Mouse (Mus musculus): ENCODE results near the gene Gm49510. TPM values are rescaled to one million over a fixed set of nuclear protein-coding genes. Genes with fewer than 3 reads are reported as not detected.
A peak's percentile ranks its signal among the peaks of the same experiment; 100 is the strongest.

The Gm49510 gene
- polyA plus RNA-seq, 1 experiment from 2014 or later = 0.21 TPM

GRCm38 (mm10) chr15:78946232-78946631 is 46.8 kb downstream of the Gm49510 start:
- H3K4me3 ChIP-seq (ENCODE audit: low read length) = no peak overlapping the region
- peaks cover 14% of the 10 kb centered on the region for H3K4me1 ChIP-seq (ENCODE audit: control insufficient read depth, insufficient read depth, low read length)
- no peak for ATAC-seq
- 75% methylated on average over 7 of the region's 7 CpGs for WGBS
- H3K27me3 ChIP-seq (replicated peaks; ENCODE audit: control insufficient read depth, insufficient read depth, low read length) = peaks cover 3% of the 10 kb centered on the region
- no peaks in the 10 kb centered on the region for H3K9me3 ChIP-seq (ENCODE audit: control insufficient read depth, low read length)
- H3K27ac ChIP-seq (ENCODE audit: low read length) = no peak overlapping the region
- H3K9ac ChIP-seq (ENCODE audit: low read depth, low read length) = no peak overlapping the region
- no peak overlapping the region for H3K4me2 ChIP-seq (ENCODE audit: low read depth, low read length)
- H3K36me3 ChIP-seq (ENCODE audit: control insufficient read depth, insufficient read depth, low read length) = no peaks in the 10 kb centered on the region

- H3K27ac ChIP-seq (ENCODE audit: low read length) = no peak within 1 kb of the TSS
Measured at GRCm38 (mm10) chr15:78947657-78948056, 48.2 kb downstream of the Gm49510 start, which contains the start of gene Triobp. Triobp (plus strand) TSS chr15:78947724.

GRCm38 (mm10) chr15:78948152-78948725 is 48.8 kb downstream of the Gm49510 start:
- Histone ChIP-seq H3K4me3 (ENCODE audit: low read length) (peak overlapping the region; percentile 52), H3K4me1 (ENCODE audit: control insufficient read depth, insufficient read depth, low read length) (peaks cover 9% of the 10 kb centered on the region), H3K9ac (ENCODE audit: low read depth, low read length) (peak overlapping the region; percentile 63), H3K9me3 (ENCODE audit: control insufficient read depth, low read length) (no peaks in the 10 kb centered on the region), H3K27me3 (replicated peaks; ENCODE audit: control insufficient read depth, insufficient read depth, low read length) (peaks cover 3% of the 10 kb centered on the region), H3K4me2 (ENCODE audit: low read depth, low read length) (peak overlapping the region; percentile 84), H3K27ac (ENCODE audit: low read length) (no peak overlapping the region), H3K36me3 (ENCODE audit: control insufficient read depth, insufficient read depth, low read length) (no peaks in the 10 kb centered on the region)
- ATAC-seq = 0 out of 2 replicates have a peak, but pooled peaks have one; percentile 24
- WGBS = 5% methylated on average over 11 of the region's 11 CpGs

More at GRCm38 (mm10) chr15:78947657-78948056, 48.2 kb downstream of the Gm49510 start, which contains the start of gene Triobp:
- Histone ChIP-seq H3K9ac (ENCODE audit: low read depth, low read length) (peak within 1 kb of the TSS; percentile 63), H3K36me3 (ENCODE audit: control insufficient read depth, insufficient read depth, low read length) (no peaks in the 10 kb centered on the region), H3K4me2 (ENCODE audit: low read depth, low read length) (peak within 1 kb of the TSS; percentile 84), H3K4me3 (ENCODE audit: low read length) (peak within 1 kb of the TSS; percentile 52), H3K4me1 (ENCODE audit: control insufficient read depth, insufficient read depth, low read length) (peaks cover 14% of the 10 kb centered on the region), H3K27me3 (replicated peaks; ENCODE audit: control insufficient read depth, insufficient read depth, low read length) (peaks cover 3% of the 10 kb centered on the region), H3K9me3 (ENCODE audit: control insufficient read depth, low read length) (no peaks in the 10 kb centered on the region)
- under 1% methylated on average over 24 of the region's 24 CpGs for WGBS
- peak; percentile 98 for ATAC-seq

GRCm38 (mm10) chr15:78948883-78949282 is 49.4 kb downstream of the Gm49510 start:
- WGBS = 100% methylated on average over 3 of the region's 3 CpGs
- Histone ChIP-seq H3K27me3 (replicated peaks; ENCODE audit: control insufficient read depth, insufficient read depth, low read length) (peaks cover 3% of the 10 kb centered on the region), H3K36me3 (ENCODE audit: control insufficient read depth, insufficient read depth, low read length) (no peaks in the 10 kb centered on the region), H3K4me3 (ENCODE audit: low read length) (no peak overlapping the region), H3K4me1 (ENCODE audit: control insufficient read depth, insufficient read depth, low read length) (peaks cover 9% of the 10 kb centered on the region), H3K27ac (ENCODE audit: low read length) (no peak overlapping the region), H3K9me3 (ENCODE audit: control insufficient read depth, low read length) (no peaks in the 10 kb centered on the region), H3K4me2 (ENCODE audit: low read depth, low read length) (no peak overlapping the region), H3K9ac (ENCODE audit: low read depth, low read length) (no peak overlapping the region)
- ATAC-seq = no peak

GRCm38 (mm10) chr15:78955663-78956062 is 56.2 kb downstream of the Gm49510 start:
- Histone ChIP-seq H3K4me1 (ENCODE audit: control insufficient read depth, insufficient read depth, low read length) (peaks cover 7% of the 10 kb centered on the region; the same call in 1 of the 2 replicates), H3K4me3 (ENCODE audit: low read length) (no peak overlapping the region), H3K9ac (ENCODE audit: low read depth, low read length) (no peak overlapping the region), H3K27me3 (replicated peaks; ENCODE audit: control insufficient read depth, insufficient read depth, low read length) (no peaks in the 10 kb centered on the region), H3K36me3 (ENCODE audit: control insufficient read depth, insufficient read depth, low read length) (no peaks in the 10 kb centered on the region), H3K4me2 (ENCODE audit: low read depth, low read length) (no peak overlapping the region), H3K27ac (ENCODE audit: low read length) (no peak overlapping the region), H3K9me3 (ENCODE audit: control insufficient read depth, low read length) (no peaks in the 10 kb centered on the region)
- WGBS = 68% methylated on average over 3 of the region's 3 CpGs
- ATAC-seq = no peak

- Histone ChIP-seq H3K4me2 (ENCODE audit: low read depth, low read length) (no peak overlapping the region), H3K27ac (ENCODE audit: low read length) (no peak overlapping the region), H3K36me3 (ENCODE audit: control insufficient read depth, insufficient read depth, low read length) (no peaks in the 10 kb centered on the region), H3K4me1 (ENCODE audit: control insufficient read depth, insufficient read depth, low read length) (peaks cover 7% of the 10 kb centered on the region; the same call in 1 of the 2 replicates), H3K9ac (ENCODE audit: low read depth, low read length) (no peak overlapping the region), H3K9me3 (ENCODE audit: control insufficient read depth, low read length) (no peaks in the 10 kb centered on the region), H3K27me3 (replicated peaks; ENCODE audit: control insufficient read depth, insufficient read depth, low read length) (no peaks in the 10 kb centered on the region), H3K4me3 (ENCODE audit: low read length) (no peak overlapping the region)
- WGBS = 80% methylated on average over 4 of the region's 4 CpGs
- ATAC-seq = no peak
Measured at GRCm38 (mm10) chr15:78956351-78956750, 56.9 kb downstream of the Gm49510 start.

GRCm38 (mm10) chr15:78957021-78957420 is 57.6 kb downstream of the Gm49510 start:
- Histone ChIP-seq H3K36me3 (ENCODE audit: control insufficient read depth, insufficient read depth, low read length) (no peaks in the 10 kb centered on the region), H3K9ac (ENCODE audit: low read depth, low read length) (no peak overlapping the region), H3K4me2 (ENCODE audit: low read depth, low read length) (no peak overlapping the region), H3K9me3 (ENCODE audit: control insufficient read depth, low read length) (no peaks in the 10 kb centered on the region), H3K4me1 (ENCODE audit: control insufficient read depth, insufficient read depth, low read length) (peaks cover 7% of the 10 kb centered on the region; the same call in 1 of the 2 replicates), H3K27me3 (replicated peaks; ENCODE audit: control insufficient read depth, insufficient read depth, low read length) (no peaks in the 10 kb centered on the region), H3K4me3 (ENCODE audit: low read length) (no peak overlapping the region), H3K27ac (ENCODE audit: low read length) (no peak overlapping the region)
- ATAC-seq = no peak
- 52% methylated on average over 15 of the region's 15 CpGs for WGBS

- Histone ChIP-seq H3K9ac (ENCODE audit: low read depth, low read length) (no peak overlapping the region), H3K27me3 (replicated peaks; ENCODE audit: control insufficient read depth, insufficient read depth, low read length) (no peaks in the 10 kb centered on the region), H3K36me3 (ENCODE audit: control insufficient read depth, insufficient read depth, low read length) (no peaks in the 10 kb centered on the region), H3K4me1 (ENCODE audit: control insufficient read depth, insufficient read depth, low read length) (peaks cover 7% of the 10 kb centered on the region; the same call in 1 of the 2 replicates), H3K4me3 (ENCODE audit: low read length) (no peak overlapping the region), H3K4me2 (ENCODE audit: low read depth, low read length) (no peak overlapping the region), H3K9me3 (ENCODE audit: control insufficient read depth, low read length) (no peaks in the 10 kb centered on the region), H3K27ac (ENCODE audit: low read length) (no peak overlapping the region)
- peak; percentile 76 for ATAC-seq
- WGBS = 68% methylated on average over 11 of the region's 11 CpGs
Measured at GRCm38 (mm10) chr15:78959537-78959936, 60.1 kb downstream of the Gm49510 start.

GRCm38 (mm10) chr15:78960088-78960487 is 60.6 kb downstream of the Gm49510 start:
- peak; percentile 64 for ATAC-seq
- Histone ChIP-seq H3K27ac (ENCODE audit: low read length) (no peak overlapping the region), H3K9me3 (ENCODE audit: control insufficient read depth, low read length) (no peaks in the 10 kb centered on the region), H3K9ac (ENCODE audit: low read depth, low read length) (no peak overlapping the region), H3K4me1 (ENCODE audit: control insufficient read depth, insufficient read depth, low read length) (peaks cover 7% of the 10 kb centered on the region; the same call in 1 of the 2 replicates), H3K27me3 (replicated peaks; ENCODE audit: control insufficient read depth, insufficient read depth, low read length) (no peaks in the 10 kb centered on the region), H3K36me3 (ENCODE audit: control insufficient read depth, insufficient read depth, low read length) (no peaks in the 10 kb centered on the region), H3K4me2 (ENCODE audit: low read depth, low read length) (no peak overlapping the region), H3K4me3 (ENCODE audit: low read length) (no peak overlapping the region)
- WGBS = 59% methylated on average over 4 of the region's 4 CpGs

All from intestine, embryonic 16.5 days (tissue).